Mouse (Mus musculus): ENCODE results near the gene Mrpl28. TPM values are rescaled to one million over a fixed set of nuclear protein-coding genes. Genes with fewer than 3 reads are reported as not detected.
A peak's percentile ranks its signal among the peaks of the same experiment; 100 is the strongest.

The Mrpl28 gene
- 134 and 135 TPM in 2 replicates for polyA plus RNA-seq (2015; fragmentation: Nextera tagmentation; extraction: Ambion mirVana)

- peak; percentile 93 for DNase-seq (ENCODE audit: low spot score)
- Histone ChIP-seq H3K27me3 (ENCODE audit: control insufficient read depth, insufficient read depth, low read length) (no peaks in the 10 kb centered on the region), H3K27ac (replicated peaks) (peak within 1 kb of the TSS; percentile 69), H3K9me3 (ENCODE audit: control insufficient read depth, low read length) (no peaks in the 10 kb centered on the region), H3K4me1 (replicated peaks; ENCODE audit: control insufficient read depth, insufficient read depth) (0 out of 2 replicates have a peak, but pooled peaks cover 4% of the 10 kb centered on the region), H3K36me3 (ENCODE audit: control insufficient read depth, insufficient read depth, low read length) (peaks cover 8% of the 10 kb centered on the region; the same call in 1 of the 2 replicates), H3K4me2 (replicated peaks; ENCODE audit: low read depth) (peak within 1 kb of the TSS; percentile 79), H3K9ac (ENCODE audit: low read length) (peak within 1 kb of the TSS; percentile 83), H3K4me3 (ENCODE audit: low read depth, low read length) (peak within 1 kb of the TSS; percentile 93)
- WGBS, result under 1% methylated on average over 32 of the region's 32 CpGs
- peak; percentile 74 for ATAC-seq (ENCODE audit: low FRiP score, low TSS enrichment)
- TF ChIP-seq EP300 (optimal IDR thresholded peaks at IDR 0.05), result no peak
- no peak; the same call in 1 of the 2 replicates for TF ChIP-seq CTCF (IDR thresholded peaks at IDR 0.05; ENCODE audit: low read depth)
These were observed at the start of gene Mrpl28 for GRCm38 (mm10) chr17:26123267-26123684. Mrpl28 (plus strand) TSS chr17:26123500.

DNA sequence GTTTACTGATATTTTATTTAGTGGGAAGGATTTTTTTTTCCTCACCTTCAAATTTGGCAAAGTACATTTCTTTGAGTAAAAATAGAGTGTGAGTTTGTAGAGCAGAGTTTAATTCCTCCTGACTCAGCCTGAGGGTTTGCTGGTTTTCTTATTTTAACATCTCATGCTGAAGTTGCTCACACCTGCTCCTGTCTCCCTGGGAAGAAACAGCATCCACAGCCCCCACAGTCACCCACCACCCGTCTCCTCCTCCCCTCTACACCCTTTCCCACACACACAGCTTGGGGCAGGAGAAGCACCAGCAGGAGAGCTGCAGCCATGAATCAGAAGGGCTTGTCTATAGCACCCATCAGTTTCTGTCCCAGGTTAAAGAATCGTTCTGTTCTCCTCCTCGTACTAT is 48.1 kb upstream of the Mrpl28 start:
- no peaks in the 10 kb centered on the region for H3K4me1 ChIP-seq (replicated peaks; ENCODE audit: control insufficient read depth, insufficient read depth)
- H3K4me3 ChIP-seq (ENCODE audit: low read depth, low read length), result no peak overlapping the region
- no peaks in the 10 kb centered on the region for H3K27me3 ChIP-seq (ENCODE audit: control insufficient read depth, insufficient read depth, low read length)
- no peak overlapping the region for H3K27ac ChIP-seq (replicated peaks)
- H3K4me2 ChIP-seq (replicated peaks; ENCODE audit: low read depth), result no peak overlapping the region
- WGBS, result 55% methylated on average over 3 of the region's 3 CpGs
- no peak for DNase-seq (ENCODE audit: low spot score)
- no peak for ATAC-seq (ENCODE audit: low FRiP score, low TSS enrichment)
- no peaks in the 10 kb centered on the region for H3K9me3 ChIP-seq (ENCODE audit: control insufficient read depth, low read length)
- no peak for TF ChIP-seq EP300 (optimal IDR thresholded peaks at IDR 0.05)
- TF ChIP-seq CTCF (IDR thresholded peaks at IDR 0.05; ENCODE audit: low read depth), result no peak
- no peaks in the 10 kb centered on the region for H3K36me3 ChIP-seq (ENCODE audit: control insufficient read depth, insufficient read depth, low read length)
- no peak overlapping the region for H3K9ac ChIP-seq (ENCODE audit: low read length)

- peaks cover 3% of the 10 kb centered on the region; the same call in 1 of the 2 replicates for H3K36me3 ChIP-seq (ENCODE audit: control insufficient read depth, insufficient read depth, low read length)
- TF ChIP-seq CTCF (IDR thresholded peaks at IDR 0.05; ENCODE audit: low read depth), result no peak
- TF ChIP-seq EP300 (optimal IDR thresholded peaks at IDR 0.05), result no peak
- H3K9me3 ChIP-seq (ENCODE audit: control insufficient read depth, low read length), result no peaks in the 10 kb centered on the region
- H3K27me3 ChIP-seq (ENCODE audit: control insufficient read depth, insufficient read depth, low read length), result no peaks in the 10 kb centered on the region
- WGBS, result 64% methylated on average over 2 of the region's 2 CpGs
- ATAC-seq (ENCODE audit: low FRiP score, low TSS enrichment), result no peak
- H3K4me3 ChIP-seq (ENCODE audit: low read depth, low read length), result no peak overlapping the region
- no peak overlapping the region for H3K9ac ChIP-seq (ENCODE audit: low read length)
- DNase-seq (ENCODE audit: low spot score), result no peak
- no peaks in the 10 kb centered on the region for H3K4me1 ChIP-seq (replicated peaks; ENCODE audit: control insufficient read depth, insufficient read depth)
- H3K4me2 ChIP-seq (replicated peaks; ENCODE audit: low read depth), result no peak overlapping the region
- H3K27ac ChIP-seq (replicated peaks), result no peak overlapping the region
These were observed 44.4 kb upstream of the Mrpl28 start for GRCm38 (mm10) chr17:26078851-26079250.

- WGBS, result 25% methylated on average over 2 of the region's 2 CpGs
- H3K9me3 ChIP-seq (ENCODE audit: control insufficient read depth, low read length), result no peaks in the 10 kb centered on the region
- no peak overlapping the region for H3K4me2 ChIP-seq (replicated peaks; ENCODE audit: low read depth)
- DNase-seq (ENCODE audit: low spot score), result no peak
- TF ChIP-seq EP300 (optimal IDR thresholded peaks at IDR 0.05) (no peak), CTCF (IDR thresholded peaks at IDR 0.05; ENCODE audit: low read depth) (no peak)
- no peak overlapping the region for H3K4me3 ChIP-seq (ENCODE audit: low read depth, low read length)
- no peaks in the 10 kb centered on the region for H3K27me3 ChIP-seq (ENCODE audit: control insufficient read depth, insufficient read depth, low read length)
- H3K4me1 ChIP-seq (replicated peaks; ENCODE audit: control insufficient read depth, insufficient read depth), result no peaks in the 10 kb centered on the region
- no peak overlapping the region for H3K27ac ChIP-seq (replicated peaks)
- H3K9ac ChIP-seq (ENCODE audit: low read length), result no peak overlapping the region
- no peak for ATAC-seq (ENCODE audit: low FRiP score, low TSS enrichment)
- peaks cover 3% of the 10 kb centered on the region; the same call in 1 of the 2 replicates for H3K36me3 ChIP-seq (ENCODE audit: control insufficient read depth, insufficient read depth, low read length)
These were observed 42.4 kb upstream of the Mrpl28 start for GRCm38 (mm10) chr17:26080867-26081266.

- WGBS, result 80% methylated on average over 9 of the region's 9 CpGs
- H3K4me1 ChIP-seq (replicated peaks; ENCODE audit: control insufficient read depth, insufficient read depth), result no peaks in the 10 kb centered on the region
These were observed 36.2 kb upstream of the Mrpl28 start for GRCm38 (mm10) chr17:26087059-26087564.

DNA sequence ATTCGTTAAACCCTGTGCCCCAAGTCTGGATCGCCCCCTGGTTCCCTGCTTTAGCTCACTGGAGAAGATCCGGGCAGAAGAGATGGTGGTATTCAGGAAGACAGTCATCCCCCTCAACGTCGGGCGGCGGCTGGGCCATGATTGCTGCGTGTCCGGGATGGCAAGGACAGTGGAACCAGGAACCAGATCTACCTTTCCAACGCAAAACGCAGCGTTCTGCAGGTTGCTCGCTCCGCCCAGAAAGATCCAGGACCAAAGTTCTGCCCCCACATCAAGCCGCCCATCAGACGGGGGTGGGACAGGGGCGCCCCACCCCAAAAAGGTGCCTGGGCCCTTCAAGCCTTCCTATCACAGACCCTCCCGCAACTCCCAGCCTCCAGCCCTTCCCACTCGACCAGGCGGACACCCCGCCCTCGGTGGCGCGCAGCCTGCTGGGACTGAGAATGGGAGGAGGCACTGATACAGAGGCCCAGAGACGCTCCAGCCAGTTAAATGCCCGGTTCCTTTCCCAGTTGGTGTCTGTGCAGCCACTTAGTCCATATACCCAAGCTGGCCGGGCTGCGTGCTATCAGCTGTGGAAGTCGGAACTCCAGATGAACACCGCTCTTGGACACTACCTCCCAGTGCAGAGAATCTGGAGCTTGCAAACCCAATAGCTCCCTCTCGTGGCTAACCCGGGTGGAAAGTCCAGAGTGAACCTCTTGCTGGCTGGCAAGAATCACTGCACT is 33.2 kb upstream of the Mrpl28 start, which contains the start of gene Decr2:
TSS of gene Decr2 (minus strand) at position 433 of the 728 bp plus-strand sequence.
- DNase-seq (ENCODE audit: low spot score) (peak; percentile 92), ATAC-seq (ENCODE audit: low FRiP score, low TSS enrichment) (peak; percentile 95)
- Histone ChIP-seq H3K36me3 (ENCODE audit: control insufficient read depth, insufficient read depth, low read length) (no peaks in the 10 kb centered on the region), H3K9me3 (ENCODE audit: control insufficient read depth, low read length) (no peaks in the 10 kb centered on the region), H3K4me2 (replicated peaks; ENCODE audit: low read depth) (peak within 1 kb of the TSS; percentile 79), H3K9ac (ENCODE audit: low read length) (peak within 1 kb of the TSS; percentile 73), H3K27me3 (ENCODE audit: control insufficient read depth, insufficient read depth, low read length) (no peaks in the 10 kb centered on the region), H3K27ac (replicated peaks) (peak within 1 kb of the TSS; percentile 86), H3K4me1 (replicated peaks; ENCODE audit: control insufficient read depth, insufficient read depth) (peaks cover 3% of the 10 kb centered on the region; the same call in 1 of the 2 replicates), H3K4me3 (ENCODE audit: low read depth, low read length) (peak within 1 kb of the TSS; percentile 55)
- TF ChIP-seq EP300 (optimal IDR thresholded peaks at IDR 0.05), result no peak
- TF ChIP-seq CTCF (IDR thresholded peaks at IDR 0.05; ENCODE audit: low read depth), result peak; percentile 91
- WGBS, result under 1% methylated on average over 32 of the region's 32 CpGs

More at GRCm38 (mm10) chr17:26087059-26087564, 36.2 kb upstream of the Mrpl28 start:
- ATAC-seq (ENCODE audit: low FRiP score, low TSS enrichment) (no peak), DNase-seq (ENCODE audit: low spot score) (no peak)
- H3K9ac ChIP-seq (ENCODE audit: low read length), result no peak overlapping the region
- TF ChIP-seq EP300 (optimal IDR thresholded peaks at IDR 0.05) (no peak), CTCF (IDR thresholded peaks at IDR 0.05; ENCODE audit: low read depth) (no peak)
- H3K36me3 ChIP-seq (ENCODE audit: control insufficient read depth, insufficient read depth, low read length), result peaks cover 3% of the 10 kb centered on the region; the same call in 1 of the 2 replicates
- H3K9me3 ChIP-seq (ENCODE audit: control insufficient read depth, low read length), result no peaks in the 10 kb centered on the region
- no peak overlapping the region for H3K4me2 ChIP-seq (replicated peaks; ENCODE audit: low read depth)
- H3K27me3 ChIP-seq (ENCODE audit: control insufficient read depth, insufficient read depth, low read length), result no peaks in the 10 kb centered on the region
- H3K4me3 ChIP-seq (ENCODE audit: low read depth, low read length), result no peak overlapping the region
- no peak overlapping the region for H3K27ac ChIP-seq (replicated peaks)

All from stomach, postnatal 0 days (tissue).